Mouse (Mus musculus) midbrain, embryonic 16.5 days (tissue): ENCODE results near the gene Kremen1. TPM values are rescaled to one million over a fixed set of nuclear protein-coding genes. Genes with fewer than 3 reads are reported as not detected.

Experiments
- ATAC-seq: fragments of 200-750 bp; cut with Nextera tagmentation; 2 replicates; pipeline ENCODE4 v1.8.0; 2017; ENCODE audit warnings: moderate TSS enrichment
- H3K27ac ChIP-seq: fragments of 300-500 bp; sonication (generic); 2 replicates; pipeline ENCODE4 v1.5.1; 2014; ENCODE audit warnings: mild to moderate bottlenecking, low read length, mixed read lengths
- H3K27me3 ChIP-seq: fragments of 300-500 bp; sonication (generic); 2 replicates; pipeline ENCODE4 v1.6.1; 2014; ENCODE audit warnings: low read depth, low read length, mixed read lengths; ENCODE audit not compliant: control insufficient read depth, insufficient read depth
- H3K36me3 ChIP-seq: fragments of 300-500 bp; sonication (generic); 2 replicates; pipeline ENCODE4 v1.6.1; 2014; ENCODE audit warnings: mild to moderate bottlenecking, low read length, moderate library complexity, mixed read lengths; ENCODE audit not compliant: control insufficient read depth, insufficient read depth
- H3K4me1 ChIP-seq: fragments of 300-500 bp; sonication (generic); 2 replicates; pipeline ENCODE4 v1.6.1; 2014; ENCODE audit warnings: mild to moderate bottlenecking, low read length, mixed read lengths; ENCODE audit not compliant: control insufficient read depth, insufficient read depth
- H3K4me2 ChIP-seq: fragments of 300-500 bp; sonication (generic); 2 replicates; pipeline ENCODE4 v1.6.1; 2014; ENCODE audit warnings: mild to moderate bottlenecking, low read length, mixed read lengths
- H3K4me3 ChIP-seq: fragments of 300-500 bp; sonication (generic); 2 replicates; pipeline ENCODE4 v1.5.1; 2014; ENCODE audit warnings: low read depth, mild to moderate bottlenecking, low read length, moderate library complexity, mixed read lengths
- H3K9ac ChIP-seq: fragments of 300-500 bp; sonication (generic); 2 replicates; pipeline ENCODE4 v1.6.1; 2014; ENCODE audit warnings: low read depth, low read length, mixed read lengths
- H3K9me3 ChIP-seq: fragments of 300-500 bp; sonication (generic); replicated peaks from 2 replicates; pipeline ENCODE4 v1.6.1; 2014; ENCODE audit warnings: mild to moderate bottlenecking, low read length, mixed read lengths; ENCODE audit not compliant: control insufficient read depth, poor library complexity, severe bottlenecking
- WGBS: fragments of 180-500 bp; shearing (Covaris S2); extraction: QIAGEN DNeasy Blood & Tissue Kit; methylation state at CpG from one replicate; pipeline ENCODE4 v1.1.7; 2014; 5-methylcytosine and 5-hydroxymethylcytosine counted together
- polyA plus RNA-seq: library from polyadenylated mRNA; unstranded; fragments of >200 nt; fragmentation: Nextera tagmentation; extraction: Ambion mirVana; gene quantifications from 2 replicates; pipeline ENCODE4 v1.2.1, GENCODE M21; 2015

Gene Kremen1
- polyA plus RNA-seq, 1 experiment from 2014 or later = 4.8 TPM

GRCm38 (mm10) chr11:5271274-5272065, 10.1 kb upstream of the Kremen1 start:
- peak overlapping the region; percentile 60 for H3K27ac ChIP-seq
- H3K36me3 ChIP-seq = no peaks in the 10 kb centered on the region
- no peaks in the 10 kb centered on the region for H3K27me3 ChIP-seq
- H3K9me3 ChIP-seq = no peaks in the 10 kb centered on the region
- no peak overlapping the region for H3K9ac ChIP-seq
- WGBS = 50% methylated on average over 9 of the region's 9 CpGs
- H3K4me3 ChIP-seq = no peak overlapping the region
- H3K4me1 ChIP-seq = peaks cover 5% of the 10 kb centered on the region; the same call in 1 of the 2 replicates
- peak; percentile 48; the same call in 1 of the 2 replicates for ATAC-seq
- H3K4me2 ChIP-seq = no peak overlapping the region

GRCm38 (mm10) chr11:5269846-5270461, 8.6 kb upstream of the Kremen1 start:
- Histone ChIP-seq H3K27me3 (no peaks in the 10 kb centered on the region), H3K27ac (no peak overlapping the region), H3K4me1 (peaks cover 5% of the 10 kb centered on the region; the same call in 1 of the 2 replicates), H3K9me3 (no peaks in the 10 kb centered on the region), H3K4me3 (no peak overlapping the region), H3K36me3 (no peaks in the 10 kb centered on the region), H3K4me2 (no peak overlapping the region), H3K9ac (no peak overlapping the region)
- no peak for ATAC-seq
- WGBS = 86% methylated on average over 8 of the region's 8 CpGs

- Histone ChIP-seq H3K9ac (no peak overlapping the region), H3K4me1 (peaks cover 1% of the 10 kb centered on the region; the same call in 1 of the 2 replicates), H3K4me3 (no peak overlapping the region), H3K27ac (no peak overlapping the region), H3K9me3 (no peaks in the 10 kb centered on the region), H3K36me3 (no peaks in the 10 kb centered on the region), H3K27me3 (no peaks in the 10 kb centered on the region), H3K4me2 (no peak overlapping the region)
- WGBS = 80% methylated on average over 8 of the region's 8 CpGs
- ATAC-seq = no peak
Observed at GRCm38 (mm10) chr11:5265764-5266163, 4.4 kb upstream of the Kremen1 start.

DNA sequence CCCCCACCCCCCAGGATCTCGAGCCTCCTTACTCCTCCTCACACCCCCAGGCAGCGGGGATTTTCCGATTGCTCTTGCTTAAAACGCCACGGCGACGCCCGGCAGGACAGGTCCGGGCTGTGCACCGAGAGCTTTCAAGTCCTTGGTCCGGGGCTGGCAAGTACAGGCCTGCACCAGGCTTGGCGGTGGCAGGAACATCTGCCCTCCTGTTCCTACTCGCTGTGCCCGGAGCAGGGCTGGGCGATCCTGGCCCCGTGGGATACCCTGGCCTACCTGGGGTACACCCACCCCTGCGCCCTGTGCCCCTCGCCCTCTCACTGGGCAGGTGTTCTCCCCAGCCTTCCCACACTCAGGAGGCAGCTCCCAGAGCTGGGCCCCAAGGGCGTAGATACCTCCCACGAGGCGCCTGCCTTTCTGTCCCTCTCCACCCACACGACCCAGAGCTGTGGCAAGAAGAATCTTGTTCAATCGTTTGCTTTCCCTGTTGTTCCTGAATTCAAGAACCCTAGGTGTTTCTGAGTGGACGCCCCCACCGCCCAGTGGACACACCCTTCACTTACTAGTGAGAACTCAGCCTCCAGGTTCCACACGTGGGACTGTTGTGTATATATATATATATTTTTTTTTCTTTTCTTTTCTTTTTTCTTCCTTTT, 1.8 kb upstream of the Kremen1 start:
- no peaks in the 10 kb centered on the region for H3K9me3 ChIP-seq
- no peaks in the 10 kb centered on the region for H3K27me3 ChIP-seq
- no peaks in the 10 kb centered on the region for H3K36me3 ChIP-seq
- no peak overlapping the region for H3K4me3 ChIP-seq
- peaks cover 5% of the 10 kb centered on the region; the same call in 1 of the 2 replicates for H3K4me1 ChIP-seq
- no peak overlapping the region for H3K9ac ChIP-seq
- ATAC-seq = no peak
- WGBS = 55% methylated on average over 26 of the region's 26 CpGs
- no peak overlapping the region for H3K27ac ChIP-seq
- H3K4me2 ChIP-seq = no peak overlapping the region

DNA sequence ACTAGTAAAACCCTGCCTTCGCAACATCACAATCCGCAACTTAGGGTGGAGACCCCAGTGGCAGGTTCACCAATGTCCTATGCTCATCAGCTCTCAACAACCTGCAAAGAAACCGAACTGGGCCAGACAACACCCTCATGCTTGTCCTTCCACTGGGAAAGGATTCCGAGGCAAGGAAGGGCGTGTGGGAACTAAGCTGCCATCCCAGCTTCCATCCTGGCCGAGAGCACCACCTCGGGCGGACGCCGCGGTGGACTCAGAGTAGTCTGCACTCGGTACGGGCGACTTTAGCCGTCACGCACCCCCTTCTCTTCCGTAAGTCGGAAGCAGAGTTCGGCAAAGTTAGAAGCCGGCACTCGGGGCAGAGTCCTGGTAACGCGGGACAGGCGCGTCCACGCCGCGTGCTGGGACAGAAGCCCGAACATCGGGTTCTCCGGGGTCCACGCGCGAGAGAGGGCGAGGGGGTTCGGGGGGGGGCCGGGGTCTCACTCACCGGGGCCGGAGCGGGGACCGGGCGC, 357 bp downstream of the Kremen1 start:
- peak; percentile 34; the same call in 1 of the 2 replicates for ATAC-seq
- Histone ChIP-seq H3K9ac (peak overlapping the region; percentile 68), H3K4me1 (peaks cover 10% of the 10 kb centered on the region; the same call in 1 of the 2 replicates), H3K4me2 (peak overlapping the region; percentile 90), H3K9me3 (no peaks in the 10 kb centered on the region), H3K4me3 (peak overlapping the region; percentile 82), H3K27me3 (no peaks in the 10 kb centered on the region), H3K36me3 (no peaks in the 10 kb centered on the region), H3K27ac (peak overlapping the region; percentile 53; the same call in 1 of the 2 replicates)
- WGBS = under 1% methylated on average over 31 of the region's 42 CpGs

GRCm38 (mm10) chr11:5259944-5260598, 1.3 kb downstream of the Kremen1 start:
- ATAC-seq = no peak
- Histone ChIP-seq H3K27me3 (no peaks in the 10 kb centered on the region), H3K4me1 (peaks cover 14% of the 10 kb centered on the region; the same call in 1 of the 2 replicates), H3K4me3 (no peak overlapping the region), H3K9me3 (no peaks in the 10 kb centered on the region), H3K9ac (no peak overlapping the region), H3K36me3 (no peaks in the 10 kb centered on the region), H3K27ac (no peak overlapping the region), H3K4me2 (peak overlapping the region; percentile 90)
- 54% methylated on average over 10 of the region's 10 CpGs for WGBS

GRCm38 (mm10) chr11:5258036-5258435, 3.3 kb downstream of the Kremen1 start:
- no peak for ATAC-seq
- Histone ChIP-seq H3K4me2 (no peak overlapping the region), H3K4me3 (no peak overlapping the region), H3K36me3 (no peaks in the 10 kb centered on the region), H3K27me3 (no peaks in the 10 kb centered on the region), H3K9me3 (no peaks in the 10 kb centered on the region), H3K9ac (no peak overlapping the region), H3K4me1 (peaks cover 14% of the 10 kb centered on the region; the same call in 1 of the 2 replicates), H3K27ac (no peak overlapping the region)
- 92% methylated on average over 6 of the region's 6 CpGs for WGBS

- Histone ChIP-seq H3K4me2 (no peak overlapping the region), H3K27ac (no peak overlapping the region), H3K9ac (no peak overlapping the region), H3K27me3 (no peaks in the 10 kb centered on the region), H3K9me3 (no peaks in the 10 kb centered on the region), H3K36me3 (no peaks in the 10 kb centered on the region), H3K4me3 (no peak overlapping the region), H3K4me1 (peaks cover 14% of the 10 kb centered on the region; the same call in 1 of the 2 replicates)
- 84% methylated on average over 13 of the region's 13 CpGs for WGBS
- ATAC-seq = no peak
Observed at GRCm38 (mm10) chr11:5257151-5257862, 4.1 kb downstream of the Kremen1 start.
